Mouse (Mus musculus) left cerebral cortex, adult 9 months (tissue): ENCODE measurements around the gene Trrap.
"Not testable (repeated sequence)": the region's sequence is repeated elsewhere in the genome, so short reads cannot be mapped to it uniquely, and the experiment has no call there.

Source experiments
- DNase-seq, 2 experiments: peaks; one replicate each; pipeline ENCODE4 v3.0.0; 2022; ENCODE audit warnings: low spot score in 2 of 2

The Trrap gene

GRCm38 (mm10) chr5:144767106-144767798 is at the start of gene Trrap:
Gene Trrap (plus strand): TSS chr5:144767732.
- not testable (repeated sequence) for DNase-seq

GRCm38 (mm10) chr5:144719781-144720180 is 47.8 kb upstream of the Trrap start:
- DNase-seq, result peak; percentile 36 to 67

GRCm38 (mm10) chr5:144720281-144720680 is 47.3 kb upstream of the Trrap start:
- DNase-seq, result peak in 1 of 2 experiments; percentile 61

GRCm38 (mm10) chr5:144724926-144725325 is 42.6 kb upstream of the Trrap start:
- DNase-seq, result no peak

- no peak for DNase-seq
These were observed 42.0 kb upstream of the Trrap start for GRCm38 (mm10) chr5:144725554-144725953.

GRCm38 (mm10) chr5:144727119-144727518 is 40.4 kb upstream of the Trrap start:
- DNase-seq, result peak in 1 of 2 experiments; percentile 78

- DNase-seq, result no peak
These were observed 39.3 kb upstream of the Trrap start for GRCm38 (mm10) chr5:144728237-144728636.

GRCm38 (mm10) chr5:144729216-144729615 is 38.3 kb upstream of the Trrap start:
- no peak for DNase-seq

- DNase-seq, result peak; percentile 38 to 81
These were observed 33.6 kb upstream of the Trrap start for GRCm38 (mm10) chr5:144733953-144734352.

GRCm38 (mm10) chr5:144734949-144735348 is 32.6 kb upstream of the Trrap start:
- peak in 1 of 2 experiments; percentile 81 for DNase-seq

- no peak for DNase-seq
These were observed 30.4 kb upstream of the Trrap start for GRCm38 (mm10) chr5:144737101-144737500.

- no peak for DNase-seq
These were observed 15.1 kb upstream of the Trrap start for GRCm38 (mm10) chr5:144752432-144752831.

GRCm38 (mm10) chr5:144753041-144753440 is 14.5 kb upstream of the Trrap start:
- peak; percentile 61 to 92 for DNase-seq

GRCm38 (mm10) chr5:144755191-144755590 is 12.3 kb upstream of the Trrap start:
- no peak for DNase-seq

- no peak for DNase-seq
These were observed 10.1 kb upstream of the Trrap start for GRCm38 (mm10) chr5:144757402-144757801.

- peak in 1 of 2 experiments; percentile 54 for DNase-seq
These were observed 9.1 kb upstream of the Trrap start for GRCm38 (mm10) chr5:144758422-144758821.

GRCm38 (mm10) chr5:144761161-144761868 is 6.2 kb upstream of the Trrap start, which contains the start of gene Tmem130:
Gene Tmem130 (minus strand): TSS chr5:144761818.
- peak; percentile 82 to 84 for DNase-seq

GRCm38 (mm10) chr5:144766026-144766425 is 1.5 kb upstream of the Trrap start:
- DNase-seq, result no peak

GRCm38 (mm10) chr5:144766646-144767045 is 886 bp upstream of the Trrap start:
- DNase-seq, result no peak

- peak; percentile 83 to 91 for DNase-seq
These were observed 644 bp downstream of the Trrap start for GRCm38 (mm10) chr5:144767911-144768841.

- DNase-seq, result no peak
These were observed 1.5 kb downstream of the Trrap start for GRCm38 (mm10) chr5:144769067-144769482.

- DNase-seq, result no peak
These were observed 5.7 kb downstream of the Trrap start for GRCm38 (mm10) chr5:144773231-144773630.
